Mouse (Mus musculus): Measurements from ENCODE around the gene Pfkfb4. TPM values are rescaled to one million over a fixed set of nuclear protein-coding genes. Genes with fewer than 3 reads are reported as not detected.

Pfkfb4 gene
- total RNA-seq, 2 experiments from 2014 or later = 10.9 to 11.8 TPM

DNA sequence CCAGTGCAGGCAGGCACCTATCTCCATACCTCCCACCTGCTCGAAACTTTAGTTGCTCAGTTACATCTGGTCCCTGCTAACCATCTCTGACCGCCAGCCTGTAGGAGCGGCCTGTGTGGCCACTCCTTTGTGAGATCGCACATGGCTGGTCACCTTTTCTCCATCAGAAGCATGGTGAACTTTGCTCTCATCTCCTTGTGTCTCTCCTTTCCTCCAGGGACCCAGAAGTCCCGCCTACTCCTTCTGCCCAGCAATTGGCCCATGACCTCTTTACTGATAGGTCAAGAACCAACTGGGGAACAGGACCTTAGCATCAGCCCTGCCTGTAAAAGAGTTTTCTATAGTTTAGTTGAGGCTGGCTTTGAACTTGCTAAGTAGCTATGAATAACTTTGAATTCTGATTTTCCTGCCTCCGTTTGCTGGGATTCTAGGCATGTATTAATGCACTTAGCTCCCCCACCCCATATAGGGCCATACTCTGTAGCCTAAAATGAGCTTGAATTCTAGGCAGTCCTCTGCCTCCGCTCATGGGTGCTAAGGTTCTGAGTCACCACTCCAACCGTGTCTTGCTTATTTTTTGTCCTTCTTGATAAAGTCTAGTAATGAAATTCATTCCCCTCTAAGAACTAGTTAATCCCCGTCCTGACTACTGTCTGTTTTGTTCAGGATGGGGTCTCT, 58.6 kb downstream of the Pfkfb4 start:
- no peak for TF ChIP-seq CTCF (conservative IDR thresholded peaks at IDR 0.05)
- no peak for DNase-seq (ENCODE audit: low spot score in 2 of 2)
- Histone ChIP-seq H3K4me3 (no peak overlapping the region), H3K27ac (no peak overlapping the region)

DNA sequence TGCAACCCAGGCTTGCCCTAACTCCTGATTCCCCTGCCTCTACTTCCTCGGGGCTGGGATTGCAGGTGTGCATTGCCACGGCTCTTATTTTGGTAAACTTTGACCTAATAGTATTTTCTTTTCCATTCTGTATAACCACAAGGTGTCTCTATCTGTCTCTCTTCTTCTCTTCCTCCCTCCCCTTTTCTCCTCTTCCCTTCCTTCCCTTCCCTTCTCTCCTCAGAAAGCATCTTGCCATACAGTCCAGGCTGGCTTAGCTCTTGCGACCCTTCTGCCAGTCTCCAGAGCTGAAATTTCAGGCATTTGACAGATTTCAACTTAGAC, 59.1 kb downstream of the Pfkfb4 start:
- no peak for TF ChIP-seq CTCF (conservative IDR thresholded peaks at IDR 0.05)
- Histone ChIP-seq H3K4me3 (no peak overlapping the region), H3K27ac (no peak overlapping the region)
- DNase-seq (ENCODE audit: low spot score in 2 of 2) = no peak

- no peak for DNase-seq (ENCODE audit: low spot score in 2 of 2)
- Histone ChIP-seq H3K27ac (no peak overlapping the region), H3K4me3 (no peak overlapping the region)
- no peak for TF ChIP-seq CTCF (conservative IDR thresholded peaks at IDR 0.05)
Measured at GRCm38 (mm10) chr9:109051011-109051501, 59.5 kb downstream of the Pfkfb4 start.

GRCm38 (mm10) chr9:109051651-109052489, 60.3 kb downstream of the Pfkfb4 start:
- TF ChIP-seq CTCF (conservative IDR thresholded peaks at IDR 0.05) = no peak
- DNase-seq (ENCODE audit: low spot score in 2 of 2) = no peak
- H3K4me3 ChIP-seq = no peak overlapping the region
- H3K27ac ChIP-seq = no peak overlapping the region

- H3K27ac ChIP-seq = no peak overlapping the region
- no peak for DNase-seq (ENCODE audit: low spot score in 2 of 2)
- TF ChIP-seq CTCF (conservative IDR thresholded peaks at IDR 0.05) = no peak
- H3K4me3 ChIP-seq = no peak overlapping the region
Measured at GRCm38 (mm10) chr9:109052490-109053260, 61.1 kb downstream of the Pfkfb4 start.

DNA sequence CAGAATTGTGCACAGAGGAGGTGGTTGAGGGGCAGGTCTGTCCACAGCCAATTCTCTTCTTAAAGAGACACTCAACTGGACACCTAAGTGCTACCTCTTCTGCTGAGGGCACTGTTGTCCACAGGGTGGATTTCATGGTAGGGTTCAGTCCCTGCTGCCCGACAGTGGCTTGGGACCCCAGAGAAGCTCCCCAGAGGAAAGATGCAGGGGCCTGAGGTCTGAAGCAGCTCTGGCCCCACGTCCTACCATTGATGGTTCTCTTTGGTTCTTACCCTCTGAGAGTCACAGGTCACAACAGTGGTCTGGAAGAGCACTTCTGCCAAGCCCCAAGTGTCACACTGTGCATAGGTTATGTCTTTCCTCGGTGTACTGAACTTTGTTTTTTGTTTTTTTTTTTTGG, 61.8 kb downstream of the Pfkfb4 start:
- Histone ChIP-seq H3K4me3 (no peak overlapping the region), H3K27ac (no peak overlapping the region)
- TF ChIP-seq CTCF (conservative IDR thresholded peaks at IDR 0.05) = no peak
- DNase-seq (ENCODE audit: low spot score in 2 of 2) = no peak

DNA sequence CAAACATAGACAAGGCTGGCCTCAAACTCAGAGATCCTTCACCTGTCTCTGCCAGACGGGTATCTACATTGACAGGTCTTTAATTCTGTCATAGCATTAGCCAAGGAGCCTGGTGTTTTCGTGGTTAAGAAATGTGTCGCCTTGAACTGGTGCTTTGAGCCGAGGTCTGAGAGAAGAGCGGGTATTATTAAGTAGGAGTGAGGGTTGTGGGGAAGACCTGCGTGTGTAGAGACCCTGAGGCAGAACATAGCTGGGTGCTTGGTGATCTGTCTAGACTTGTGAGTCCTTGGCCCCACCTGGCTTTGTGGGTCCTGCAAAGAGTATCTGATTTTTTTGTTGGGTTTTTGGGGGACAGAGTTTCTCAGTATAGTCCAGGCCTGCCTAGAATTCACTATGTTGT, 62.3 kb downstream of the Pfkfb4 start:
- Histone ChIP-seq H3K4me3 (no peak overlapping the region), H3K27ac (no peak overlapping the region)
- DNase-seq (ENCODE audit: low spot score in 2 of 2) = no peak
- no peak for TF ChIP-seq CTCF (conservative IDR thresholded peaks at IDR 0.05)

- no peak for TF ChIP-seq CTCF (conservative IDR thresholded peaks at IDR 0.05)
- Histone ChIP-seq H3K4me3 (peak overlapping the region; percentile 58), H3K27ac (peak overlapping the region; percentile 86)
- peak; percentile 81 to 87 for DNase-seq (ENCODE audit: low spot score in 2 of 2)
Measured at GRCm38 (mm10) chr9:109054712-109055111, 63.1 kb downstream of the Pfkfb4 start.

- TF ChIP-seq CTCF (conservative IDR thresholded peaks at IDR 0.05) = no peak
- peak overlapping the region; percentile 58 for H3K4me3 ChIP-seq
- H3K27ac ChIP-seq = peak overlapping the region; percentile 86
- DNase-seq (ENCODE audit: low spot score in 2 of 2) = peak; percentile 19 to 34
Measured at GRCm38 (mm10) chr9:109055271-109056030, 63.9 kb downstream of the Pfkfb4 start.

DNA sequence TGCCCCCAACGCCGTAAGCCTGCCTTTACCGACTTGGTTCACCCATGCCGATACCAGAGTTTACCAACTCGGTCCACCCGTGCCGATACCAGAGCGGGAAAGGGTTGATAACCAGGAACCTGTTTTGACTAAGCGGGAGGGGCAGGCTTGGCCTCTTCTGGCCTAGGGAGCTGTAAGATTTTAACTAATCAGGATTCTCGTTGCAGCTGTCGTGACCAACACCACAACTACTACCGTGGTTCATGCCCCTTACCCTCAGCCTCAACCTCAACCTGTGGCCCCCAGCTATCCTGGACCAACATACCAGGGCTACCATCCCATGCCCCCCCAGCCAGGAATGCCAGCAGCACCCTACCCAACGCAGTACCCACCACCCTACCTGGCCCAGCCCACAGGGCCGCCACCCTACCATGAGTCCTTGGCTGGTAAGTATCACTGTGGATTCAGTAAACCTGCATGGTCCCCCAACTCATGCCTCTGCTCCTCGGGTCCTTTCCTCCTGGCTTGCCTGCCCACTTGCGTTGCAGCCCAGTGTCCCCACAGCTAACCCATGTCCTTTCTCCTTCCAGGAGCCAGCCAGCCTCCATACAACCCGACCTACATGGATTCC, 64.6 kb downstream of the Pfkfb4 start:
- no peak overlapping the region for H3K4me3 ChIP-seq
- no peak for DNase-seq (ENCODE audit: low spot score in 2 of 2)
- TF ChIP-seq CTCF (conservative IDR thresholded peaks at IDR 0.05) = no peak
- H3K27ac ChIP-seq = peak overlapping the region; percentile 86; the same call in 1 of the 2 replicates

DNA sequence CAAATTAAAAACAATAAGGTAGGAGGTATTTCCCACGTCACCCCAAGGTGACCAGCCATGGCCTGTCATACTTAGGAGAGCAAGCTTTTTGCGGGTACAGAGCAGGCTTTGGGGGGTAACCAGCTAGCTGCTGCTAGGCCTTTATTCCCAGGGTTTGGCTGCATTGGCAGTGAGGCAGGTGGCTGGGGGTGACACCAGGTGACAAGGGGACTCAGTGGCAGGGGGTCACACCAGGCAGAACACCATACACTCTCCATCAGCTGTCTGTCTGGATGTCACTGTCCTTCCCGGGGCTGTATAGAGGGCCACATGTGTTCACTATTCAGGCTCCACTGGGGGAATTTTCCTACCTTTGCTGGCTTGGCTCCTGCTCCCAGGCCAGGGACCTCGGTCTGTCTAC, 65.3 kb downstream of the Pfkfb4 start:
- Histone ChIP-seq H3K27ac (no peak overlapping the region), H3K4me3 (no peak overlapping the region)
- no peak for TF ChIP-seq CTCF (conservative IDR thresholded peaks at IDR 0.05)
- DNase-seq (ENCODE audit: low spot score in 2 of 2) = no peak

GRCm38 (mm10) chr9:109057543-109057942, 66.0 kb downstream of the Pfkfb4 start:
- TF ChIP-seq CTCF (conservative IDR thresholded peaks at IDR 0.05) = no peak
- DNase-seq (ENCODE audit: low spot score in 2 of 2) = no peak
- no peak overlapping the region for H3K4me3 ChIP-seq
- peak overlapping the region; percentile 90 for H3K27ac ChIP-seq
